Mouse (Mus musculus) spleen, postnatal 4 days (tissue): ENCODE measurements around the gene Phxr2.

Source experiments
- DNase-seq, 2 experiments: peaks; one replicate each; pipeline ENCODE4 v3.0.0; 2022; ENCODE audit warnings: low spot score in 2 of 2

Phxr2 gene

DNA sequence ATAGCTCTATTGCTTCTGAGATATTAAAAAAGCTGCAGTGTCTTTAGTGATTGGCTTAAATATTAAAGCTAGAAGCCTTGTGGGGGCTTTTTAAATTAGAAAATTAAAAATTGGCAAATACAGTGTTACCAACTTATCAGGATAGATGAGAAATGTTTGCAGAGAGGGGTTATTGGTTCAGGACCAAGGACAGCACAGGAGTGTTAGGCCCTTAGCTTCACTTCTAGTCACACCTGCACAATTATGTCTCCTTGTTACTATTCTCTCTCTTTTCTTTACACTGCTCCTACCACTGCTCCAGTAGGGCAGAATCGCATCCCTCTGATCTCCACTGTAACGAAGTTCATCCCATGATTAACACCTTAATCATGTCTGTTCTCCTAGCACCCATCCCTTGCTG is 31.0 kb downstream of the Phxr2 start:
- DNase-seq: peak in 1 of 2 experiments; percentile 4

DNA sequence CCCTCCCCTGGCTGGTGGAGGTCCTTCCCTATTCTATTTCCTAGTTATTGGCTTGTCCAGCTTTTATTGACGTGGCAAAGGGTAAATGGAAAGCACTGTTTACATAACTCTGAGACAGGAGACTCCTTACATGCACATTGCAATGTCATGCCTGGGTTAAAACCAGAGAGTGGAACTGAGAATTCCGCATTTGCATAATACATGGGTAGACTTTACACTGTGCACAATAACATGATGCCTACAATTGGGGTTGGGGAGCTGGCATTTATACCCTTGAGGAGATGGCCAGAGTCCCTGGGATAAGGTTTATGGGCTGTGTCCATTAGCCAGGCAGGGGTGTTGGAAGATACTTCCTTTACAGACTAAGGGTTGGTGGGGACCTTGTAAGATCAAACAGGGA is 32.8 kb downstream of the Phxr2 start:
- DNase-seq: no peak

GRCm38 (mm10) chr10:99089906-99090305 is 36.2 kb downstream of the Phxr2 start:
- peak in 1 of 2 experiments; percentile 25 for DNase-seq

DNA sequence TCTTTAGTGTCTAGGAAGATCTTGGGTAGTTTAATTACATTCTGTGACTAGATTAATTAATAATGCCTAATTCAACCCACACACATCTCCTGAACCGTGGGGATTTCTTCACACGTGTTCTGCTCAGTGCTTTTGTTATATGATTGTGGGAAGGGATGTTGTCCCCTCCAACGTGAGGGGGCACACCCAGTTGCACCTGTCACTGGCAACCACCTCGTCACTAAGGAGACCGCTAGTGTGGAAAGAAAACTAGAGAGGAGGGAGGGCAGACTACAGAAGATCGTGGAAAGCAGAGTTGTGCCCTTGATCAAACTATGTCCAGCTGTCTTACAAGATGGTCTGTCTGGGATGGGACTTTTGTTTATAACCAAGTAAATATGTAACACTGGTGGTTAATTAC is 40.1 kb downstream of the Phxr2 start:
- DNase-seq: peak in 1 of 2 experiments; percentile 34

DNA sequence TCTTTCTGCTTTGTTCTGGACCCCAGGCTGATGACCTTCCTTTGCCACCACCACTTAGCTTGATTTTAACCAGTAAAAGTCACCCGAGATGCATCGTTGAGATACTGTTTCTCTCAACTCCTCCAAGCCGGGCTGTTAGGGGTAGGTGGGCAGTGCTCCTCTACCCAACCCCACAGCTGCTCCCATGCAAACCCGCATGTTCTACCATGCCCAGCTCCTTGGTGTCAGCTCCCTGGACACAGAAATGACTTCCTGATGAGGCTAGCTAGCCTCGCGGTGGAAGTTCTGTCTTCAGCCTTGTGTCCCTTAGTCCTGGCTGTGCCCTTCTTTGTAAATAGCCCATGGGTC is 40.9 kb downstream of the Phxr2 start:
- DNase-seq: peak in 1 of 2 experiments; percentile 46

- peak; percentile 70 to 91 for DNase-seq
Measured at GRCm38 (mm10) chr10:99084397-99085239, 41.5 kb downstream of the Phxr2 start.

- peak in 1 of 2 experiments; percentile 57 for DNase-seq
Measured at GRCm38 (mm10) chr10:99083431-99084003, 42.6 kb downstream of the Phxr2 start.

DNA sequence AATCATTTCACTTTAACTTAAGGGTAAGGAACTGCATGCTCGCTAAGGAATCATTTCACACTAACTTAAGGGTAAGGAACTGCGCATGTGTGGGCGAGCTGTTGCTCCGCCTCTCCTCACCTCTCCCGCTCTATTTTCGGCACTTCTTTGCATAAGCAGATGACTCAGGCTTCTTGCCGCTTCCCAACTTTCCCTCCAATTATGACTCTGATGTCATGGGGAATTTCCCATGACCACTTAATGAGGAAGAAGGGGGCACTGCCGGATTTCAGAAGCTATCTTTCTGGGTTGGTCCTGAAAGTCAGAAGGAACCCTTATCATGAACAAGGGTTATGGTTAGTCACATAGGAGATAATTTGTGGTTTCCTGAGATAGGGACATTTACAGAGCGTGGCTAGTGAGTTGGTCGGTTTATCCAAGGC is 44.5 kb downstream of the Phxr2 start:
- DNase-seq: peak in 1 of 2 experiments; percentile 36

DNA sequence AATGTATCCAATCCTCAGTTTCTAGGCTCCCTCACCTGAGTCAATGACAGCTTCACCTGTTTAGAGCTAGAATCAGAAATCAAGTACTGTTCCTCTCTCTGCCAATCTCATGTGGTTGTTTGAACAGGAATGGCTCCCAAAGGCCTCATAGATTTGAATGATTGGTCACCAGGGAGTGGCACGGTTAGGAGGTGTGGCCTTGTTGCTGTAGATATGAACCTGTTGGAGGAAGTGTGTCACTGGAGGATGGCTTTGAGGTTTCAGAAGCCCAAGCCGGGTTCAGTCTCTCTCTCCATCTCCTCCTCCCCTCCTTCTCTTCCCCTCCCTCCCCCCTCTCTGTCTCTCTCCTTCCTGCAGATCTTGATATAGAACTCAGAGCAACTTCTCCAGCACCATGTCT is 47.5 kb downstream of the Phxr2 start:
- peak in 1 of 2 experiments; percentile 25 for DNase-seq

DNA sequence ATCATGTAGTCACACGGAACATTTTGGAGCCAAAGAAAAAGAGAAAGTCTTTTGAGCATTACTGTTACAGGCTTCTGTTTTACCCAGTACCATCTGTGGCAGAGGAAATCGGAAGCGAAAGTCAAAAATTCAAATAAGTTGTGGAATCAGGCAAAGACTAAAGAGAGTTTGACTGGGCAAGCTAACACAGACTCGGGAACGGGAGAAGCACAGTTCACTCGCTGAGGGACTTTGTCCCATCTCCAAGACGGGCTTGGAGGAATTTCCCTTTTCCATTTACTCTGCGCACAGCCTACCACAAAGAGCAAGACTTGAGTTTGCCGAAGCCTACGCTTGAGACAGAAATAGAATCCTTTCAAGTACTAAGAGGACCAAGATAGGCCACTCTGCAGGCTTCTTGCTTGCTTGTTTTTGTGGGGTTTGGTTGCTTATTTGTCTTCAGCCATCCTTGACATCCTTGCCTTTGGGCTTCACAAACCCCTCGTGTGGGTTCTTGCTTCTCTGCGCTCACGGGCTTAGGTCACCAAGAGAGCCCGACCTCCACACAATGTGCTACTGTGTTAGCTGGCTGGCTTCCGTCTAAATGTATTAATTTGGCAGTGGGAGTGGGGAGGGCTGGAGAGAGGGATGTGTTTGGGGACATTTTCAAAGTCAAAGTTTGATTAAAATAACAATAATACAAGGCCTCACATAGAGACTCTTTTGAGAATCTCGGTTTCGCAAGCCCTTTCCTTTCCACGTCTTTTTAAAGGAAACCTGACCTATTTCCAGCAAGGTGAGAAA is 49.8 kb downstream of the Phxr2 start:
- peak in 1 of 2 experiments; percentile 43 for DNase-seq
